Mouse (Mus musculus) T-helper 17 cell (primary cell): ENCODE data around the gene Crabp1.

Source experiments
- in situ Hi-C, 2 experiments: fragments of 300-600 bp; cut with MboI, MseI; formaldehyde crosslinking; loops; 1 replicate in 1 of 2; 2 replicates in 1 of 2; pipeline ENCODE4 v1.15.1; 2025; ENCODE audit warnings: high pct_unique_total_duplicates in 2 of 2

Crabp1 gene

DNA sequence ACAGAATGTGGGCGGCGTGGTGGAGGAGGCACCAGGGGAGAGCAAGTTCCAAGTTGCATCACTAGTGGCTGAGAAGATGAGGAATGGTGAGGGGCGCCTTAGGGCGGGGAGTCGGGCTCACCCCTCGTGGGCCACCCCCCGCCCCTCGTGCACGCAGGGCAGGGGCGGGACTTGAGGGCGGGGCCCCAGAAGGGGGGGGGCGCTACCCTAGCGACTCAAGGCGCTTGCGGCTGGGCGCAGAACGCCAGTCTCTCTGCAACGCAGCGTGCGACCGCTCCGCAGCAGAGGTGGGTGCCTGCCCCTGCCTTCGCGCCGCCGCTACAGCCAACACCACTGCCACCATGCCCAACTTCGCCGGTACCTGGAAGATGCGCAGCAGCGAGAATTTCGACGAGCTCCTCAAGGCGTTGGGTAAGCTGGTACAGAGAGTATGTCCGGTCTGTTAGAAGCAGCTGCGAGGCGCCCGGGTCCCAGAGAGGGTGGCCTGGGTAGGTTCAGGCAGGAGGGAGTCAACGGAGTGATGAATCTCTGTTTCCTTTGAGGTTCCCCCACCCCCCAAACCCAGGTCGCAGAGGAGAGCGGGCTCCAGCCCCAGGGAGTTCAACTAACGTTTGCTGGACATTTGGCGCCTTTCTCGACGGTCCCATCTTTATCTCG lies at the start of gene Crabp1:
Gene Crabp1, plus strand, starts transcription at position 188 of the 657 bp plus-strand sequence.
- in situ Hi-C loops: no loop called here

- in situ Hi-C loops: no loop called here
Observed at GRCm38 (mm10) chr9:54715776-54716175, 48.8 kb upstream of the Crabp1 start.

GRCm38 (mm10) chr9:54717527-54717926 lies 47.0 kb upstream of the Crabp1 start:
- in situ Hi-C loops: no loop called here

GRCm38 (mm10) chr9:54722156-54722555 lies 42.4 kb upstream of the Crabp1 start:
- in situ Hi-C loops: no loop called here

DNA sequence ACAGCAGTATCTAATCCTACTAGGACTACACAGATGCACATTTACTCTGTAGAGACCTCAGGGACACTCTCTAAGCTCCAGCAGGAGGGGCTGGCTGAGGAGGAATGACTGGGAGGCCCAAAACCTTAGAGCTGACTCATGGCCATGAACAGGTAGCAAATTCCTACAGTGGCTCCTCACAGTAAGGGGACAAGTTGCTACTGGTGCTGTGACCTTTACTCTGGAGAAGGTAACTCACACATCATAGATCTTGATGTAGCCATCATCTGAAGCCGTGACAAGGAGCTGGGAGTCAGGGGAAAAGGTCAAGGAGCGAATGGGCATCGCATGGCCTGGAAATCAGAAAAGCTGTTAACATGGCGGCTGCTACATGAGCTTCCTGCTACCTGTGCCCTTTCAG lies 42.0 kb upstream of the Crabp1 start:
- in situ Hi-C loops: no loop called here

DNA sequence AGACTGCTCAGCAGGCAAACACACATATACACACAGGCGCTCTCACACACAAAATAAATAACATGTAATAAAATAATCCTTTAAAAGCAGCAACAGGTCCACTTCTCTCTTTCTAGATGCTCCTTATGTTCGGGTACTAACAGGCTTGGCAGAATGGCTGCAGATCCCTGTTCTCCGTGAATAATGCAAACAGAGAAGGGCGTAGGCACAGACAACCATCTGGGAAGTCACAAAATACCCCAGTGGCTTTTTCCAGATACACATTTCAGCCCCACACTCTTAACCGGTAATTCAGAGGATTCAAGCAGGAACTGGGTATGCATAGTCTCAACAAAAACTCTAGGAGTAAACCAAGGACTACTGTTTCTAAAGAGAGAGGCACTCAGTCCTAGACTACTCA lies 38.2 kb upstream of the Crabp1 start:
- in situ Hi-C loops: no loop called here

DNA sequence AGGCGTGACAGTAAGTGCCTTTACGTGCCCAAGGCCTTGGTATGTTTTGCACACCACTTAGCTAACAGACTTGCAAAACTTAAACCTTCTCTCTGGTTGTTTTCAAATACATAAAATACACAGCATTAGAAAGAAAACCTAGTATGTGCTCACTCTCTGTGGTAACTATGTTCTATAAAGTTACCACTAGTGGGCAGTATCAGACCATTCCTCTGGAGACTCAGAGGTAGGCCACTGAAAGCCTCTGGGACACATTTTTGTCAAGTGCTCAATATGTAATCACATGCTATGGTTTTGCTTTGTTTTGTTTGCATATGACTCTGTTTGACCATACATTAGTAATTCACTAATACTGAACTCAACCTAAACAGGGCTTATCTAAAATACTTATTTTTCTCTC lies 32.4 kb upstream of the Crabp1 start:
- in situ Hi-C loops: loop anchor here in 1 of 2 experiments (10.0 kb wide), 1 partner anchor 1363 kb away; no protein-coding TSS in a partner anchor

GRCm38 (mm10) chr9:54733921-54734638 lies 30.5 kb upstream of the Crabp1 start, which contains the start of gene Wdr61:
Gene Wdr61, minus strand, starts transcription at chr9:54734519.
- in situ Hi-C loops: loop anchor here in 1 of 2 experiments (10.0 kb wide), 1 partner anchor 1361 kb away; no protein-coding TSS in a partner anchor

DNA sequence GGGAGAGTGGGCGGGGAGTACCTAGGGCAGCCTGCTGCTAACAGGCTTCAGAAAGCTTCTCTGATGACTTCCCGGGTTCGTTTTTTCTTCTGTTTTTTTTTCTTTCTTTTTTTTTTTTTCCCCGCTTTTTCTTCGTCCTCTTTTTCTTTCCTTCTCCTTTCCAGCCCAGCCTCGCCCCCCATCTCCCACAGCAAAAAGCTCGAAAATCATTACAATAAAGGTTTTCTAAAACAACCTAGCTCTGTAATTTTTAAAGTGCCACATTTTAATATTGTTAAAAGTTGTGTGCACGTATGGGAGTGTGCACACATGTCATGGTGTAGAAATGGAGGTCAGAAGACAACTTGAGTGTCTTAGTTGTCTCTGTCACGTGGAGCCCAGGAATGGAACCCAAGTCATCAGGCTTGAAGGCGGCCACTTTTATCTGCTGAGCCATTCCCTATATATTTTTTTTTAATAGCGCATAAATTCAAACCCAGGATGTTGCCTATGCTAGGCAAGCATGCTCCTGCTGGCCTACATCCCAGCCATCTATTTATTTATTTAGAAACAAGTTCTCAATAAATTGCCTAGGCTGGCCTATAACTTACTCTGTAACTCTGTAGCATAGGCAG lies 29.8 kb upstream of the Crabp1 start:
- in situ Hi-C loops: loop anchor here in 1 of 2 experiments (10.0 kb wide), 1 partner anchor 1360 kb away; no protein-coding TSS in a partner anchor

GRCm38 (mm10) chr9:54736284-54736701 lies 28.3 kb upstream of the Crabp1 start:
- in situ Hi-C loops: loop anchor here in 1 of 2 experiments (10.0 kb wide), 1 partner anchor 1359 kb away; no protein-coding TSS in a partner anchor

DNA sequence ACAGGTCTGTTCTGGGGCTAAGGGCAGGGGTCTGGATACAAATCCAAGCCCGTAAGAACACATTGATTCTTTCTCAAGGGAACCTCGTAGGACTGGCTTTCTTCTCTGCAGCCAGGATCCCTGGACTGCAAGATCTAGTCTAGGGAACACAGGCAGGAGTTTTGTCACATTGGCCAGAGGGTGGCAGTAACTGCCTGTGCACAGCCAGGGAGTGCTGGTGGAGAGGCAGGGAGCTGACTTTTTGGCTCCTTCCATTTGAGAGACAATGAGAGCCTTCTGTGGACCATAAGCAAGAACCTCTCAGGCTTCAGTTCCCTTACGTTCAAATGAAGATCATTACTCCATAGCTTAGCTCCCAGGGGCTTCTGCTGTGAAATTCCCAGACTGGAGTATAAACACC lies 26.2 kb upstream of the Crabp1 start:
- in situ Hi-C loops: loop anchor here in 1 of 2 experiments (10.0 kb wide), 1 partner anchor 1356 kb away; no protein-coding TSS in a partner anchor

- in situ Hi-C loops: loop anchor here (5.0 to 10.0 kb wide), 2 partner anchors 71 to 358 kb away; no protein-coding TSS in a partner anchor
Observed at GRCm38 (mm10) chr9:54743891-54744290, 20.7 kb upstream of the Crabp1 start.

DNA sequence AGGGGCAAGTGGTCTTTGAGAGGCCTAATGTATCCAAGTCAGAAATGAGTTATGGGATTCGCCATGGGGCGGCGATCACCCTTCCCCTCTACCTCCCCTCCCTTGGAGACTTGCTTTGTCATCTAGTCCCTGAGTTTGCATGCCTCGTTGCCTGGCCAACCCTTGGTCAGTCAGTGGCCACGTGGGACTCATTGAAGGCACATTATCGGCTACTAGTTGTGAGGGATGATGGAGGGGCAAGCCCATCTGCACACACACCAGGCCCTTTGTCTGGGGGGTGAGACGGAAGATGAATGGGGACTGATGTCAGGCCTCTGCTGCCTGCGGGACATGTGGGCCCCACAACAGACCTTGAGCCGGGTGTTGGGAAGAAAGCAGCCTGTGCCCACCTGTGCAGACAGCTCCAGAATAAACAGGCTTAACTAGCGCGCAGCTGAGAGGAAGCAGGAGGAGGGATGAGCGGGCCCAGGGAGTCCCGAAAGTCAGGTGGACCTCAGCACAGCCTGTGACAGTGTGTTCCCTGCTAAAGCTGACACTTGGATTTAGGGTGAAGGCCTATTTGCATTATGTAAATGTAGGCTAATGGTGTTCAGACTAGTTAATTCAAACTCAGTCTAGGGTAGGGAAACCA lies 18.7 kb upstream of the Crabp1 start:
- in situ Hi-C loops: loop anchor here in 1 of 2 experiments (10.0 kb wide), 1 partner anchor 69 kb away; no protein-coding TSS in a partner anchor

- in situ Hi-C loops: no loop called here
Observed at GRCm38 (mm10) chr9:54750215-54750981, 14.2 kb upstream of the Crabp1 start.

DNA sequence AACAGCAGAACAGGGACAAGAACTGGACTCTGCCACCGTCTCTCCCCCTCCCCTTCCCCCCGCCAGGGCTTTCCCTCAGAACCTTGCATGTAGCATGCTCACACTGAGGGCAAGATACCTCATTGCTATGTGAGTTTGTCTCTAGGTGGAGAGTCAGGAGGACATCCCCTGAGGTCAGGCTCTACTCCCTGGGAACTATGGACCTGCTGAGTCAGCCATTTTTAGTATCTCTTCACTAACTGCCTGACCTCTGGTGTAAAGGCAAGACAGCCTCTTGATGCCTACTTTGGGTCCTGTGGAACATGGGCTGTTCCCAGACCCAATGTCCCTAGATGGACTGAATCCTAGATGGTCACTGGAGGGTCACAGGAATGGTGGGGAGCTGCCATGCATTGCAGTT lies 12.9 kb upstream of the Crabp1 start:
- in situ Hi-C loops: no loop called here

GRCm38 (mm10) chr9:54752201-54752943 lies 12.2 kb upstream of the Crabp1 start:
- in situ Hi-C loops: no loop called here

GRCm38 (mm10) chr9:54752944-54753295 lies 11.6 kb upstream of the Crabp1 start:
- in situ Hi-C loops: no loop called here

DNA sequence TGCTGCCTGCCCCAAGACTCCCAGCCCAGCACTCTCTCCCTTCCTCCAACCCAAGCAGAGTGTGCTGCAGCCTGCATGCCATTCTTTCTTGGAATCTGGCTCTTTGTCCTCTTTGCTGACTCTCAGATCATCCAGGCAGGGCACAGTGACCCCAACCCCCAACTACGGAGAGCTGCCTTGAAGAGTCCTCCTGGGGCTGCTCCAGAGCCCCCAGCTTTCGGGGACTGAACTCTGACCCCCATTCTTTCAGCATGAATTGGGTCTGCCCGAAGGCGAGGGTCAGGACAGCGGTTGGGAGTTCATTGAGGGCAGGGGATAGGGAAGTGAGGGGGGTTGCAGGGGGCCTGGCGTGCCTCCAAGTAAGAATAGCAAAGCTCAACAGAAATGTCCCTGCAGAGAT lies 5.0 kb upstream of the Crabp1 start:
- in situ Hi-C loops: no loop called here

DNA sequence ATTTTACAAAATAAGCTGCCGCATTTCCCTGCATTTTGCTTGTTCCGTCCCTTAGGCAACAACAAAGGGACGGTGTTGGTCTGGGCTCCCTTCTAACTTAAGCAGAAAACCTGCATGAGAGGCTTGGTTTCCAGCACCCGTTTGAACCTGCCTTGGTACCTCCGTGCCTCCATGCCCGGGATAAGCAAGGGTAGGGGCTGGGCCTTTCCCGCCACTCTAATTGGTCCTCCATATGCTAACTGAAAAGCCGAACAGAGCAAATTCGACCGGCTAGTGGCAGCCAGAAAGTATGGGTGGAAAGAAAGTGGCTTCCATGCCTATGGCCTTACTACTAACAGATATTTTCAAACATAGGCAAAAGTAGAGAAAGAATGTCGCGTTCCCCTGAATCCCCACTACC lies 457 bp upstream of the Crabp1 start:
- in situ Hi-C loops: no loop called here
